Mouse (Mus musculus) heart, postnatal 0 days (tissue): Measurements from ENCODE around the gene Mog. TPM values are rescaled to one million over a fixed set of nuclear protein-coding genes. Genes with fewer than 3 reads are reported as not detected.

Experiments used
- ATAC-seq: fragments of 200-750 bp; cut with Nextera tagmentation; 2 replicates; pipeline ENCODE4 v1.8.0; 2017; ENCODE audit warnings: low read depth, moderate number of reproducible peaks, moderate library complexity; ENCODE audit not compliant: insufficient read depth
- DNase-seq: peaks from one replicate; pipeline ENCODE4 v3.0.0-alpha.2; 2016; ENCODE audit warnings: low spot score
- H3K27ac ChIP-seq: fragments of 300-500 bp; sonication (generic); 2 replicates; pipeline ENCODE4 v1.5.1; 2014; ENCODE audit warnings: low read depth, mild to moderate bottlenecking
- H3K27me3 ChIP-seq: fragments of 300-500 bp; sonication (generic); 2 replicates; pipeline ENCODE4 v1.6.1; 2014; ENCODE audit warnings: low read length, mixed read lengths; ENCODE audit not compliant: control insufficient read depth, insufficient read depth
- H3K36me3 ChIP-seq: fragments of 300-500 bp; sonication (generic); replicated peaks from 2 replicates; pipeline ENCODE4 v1.6.1; 2014; ENCODE audit warnings: low read length, mixed read lengths; ENCODE audit not compliant: control insufficient read depth, insufficient read depth
- H3K4me1 ChIP-seq: fragments of 300-500 bp; sonication (generic); 2 replicates; pipeline ENCODE4 v1.6.1; 2014; ENCODE audit warnings: antibody characterized with exemption; ENCODE audit not compliant: control insufficient read depth, insufficient read depth
- H3K4me2 ChIP-seq: fragments of 300-500 bp; sonication (generic); 2 replicates; pipeline ENCODE4 v1.6.1; 2014; ENCODE audit warnings: low read depth, mild to moderate bottlenecking, low read length, moderate library complexity
- H3K4me3 ChIP-seq: fragments of 300-500 bp; sonication (generic); 2 replicates; pipeline ENCODE4 v1.5.1; 2014; ENCODE audit warnings: low read depth, low read length
- H3K9ac ChIP-seq: fragments of 300-500 bp; sonication (generic); replicated peaks from 2 replicates; pipeline ENCODE4 v1.6.1; 2014; ENCODE audit warnings: low read depth, low read length, mixed read lengths
- H3K9me3 ChIP-seq: fragments of 300-500 bp; sonication (generic); replicated peaks from 2 replicates; pipeline ENCODE4 v1.6.1; 2016; ENCODE audit warnings: low read length; ENCODE audit not compliant: control insufficient read depth
- CTCF ChIP-seq: IDR thresholded peaks from 2 replicates; pipeline ENCODE4 v1.5.1; 2016; ENCODE audit warnings: antibody characterized with exemption, control low read depth, low read depth
- EP300 ChIP-seq: IDR thresholded peaks from 2 replicates; pipeline ENCODE4 v1.6.1; 2016; ENCODE audit warnings: antibody characterized with exemption, low read depth
- WGBS: fragments of 180-500 bp; shearing (Covaris S2); extraction: QIAGEN DNeasy Blood & Tissue Kit; methylation state at CpG from one replicate; pipeline ENCODE4 v1.1.7; 2014; 5-methylcytosine and 5-hydroxymethylcytosine counted together
- polyA plus RNA-seq: library from polyadenylated mRNA; unstranded; fragments of >200 nt; fragmentation: Nextera tagmentation; extraction: Ambion mirVana; gene quantifications from 2 replicates; pipeline ENCODE4 v1.2.1, GENCODE M21; 2015
- total RNA-seq: library from RNA; depleted of rRNA; stranded (reverse); fragments of >200 nt; gene quantifications from 2 replicates; pipeline ENCODE4 v1.2.3, GENCODE M21; 2014; ENCODE audit warnings: low replicate concordance; rRNA removed

Gene Mog
- total RNA-seq (not detected in 2 replicates), polyA plus RNA-seq (not detected in 2 replicates)

DNA sequence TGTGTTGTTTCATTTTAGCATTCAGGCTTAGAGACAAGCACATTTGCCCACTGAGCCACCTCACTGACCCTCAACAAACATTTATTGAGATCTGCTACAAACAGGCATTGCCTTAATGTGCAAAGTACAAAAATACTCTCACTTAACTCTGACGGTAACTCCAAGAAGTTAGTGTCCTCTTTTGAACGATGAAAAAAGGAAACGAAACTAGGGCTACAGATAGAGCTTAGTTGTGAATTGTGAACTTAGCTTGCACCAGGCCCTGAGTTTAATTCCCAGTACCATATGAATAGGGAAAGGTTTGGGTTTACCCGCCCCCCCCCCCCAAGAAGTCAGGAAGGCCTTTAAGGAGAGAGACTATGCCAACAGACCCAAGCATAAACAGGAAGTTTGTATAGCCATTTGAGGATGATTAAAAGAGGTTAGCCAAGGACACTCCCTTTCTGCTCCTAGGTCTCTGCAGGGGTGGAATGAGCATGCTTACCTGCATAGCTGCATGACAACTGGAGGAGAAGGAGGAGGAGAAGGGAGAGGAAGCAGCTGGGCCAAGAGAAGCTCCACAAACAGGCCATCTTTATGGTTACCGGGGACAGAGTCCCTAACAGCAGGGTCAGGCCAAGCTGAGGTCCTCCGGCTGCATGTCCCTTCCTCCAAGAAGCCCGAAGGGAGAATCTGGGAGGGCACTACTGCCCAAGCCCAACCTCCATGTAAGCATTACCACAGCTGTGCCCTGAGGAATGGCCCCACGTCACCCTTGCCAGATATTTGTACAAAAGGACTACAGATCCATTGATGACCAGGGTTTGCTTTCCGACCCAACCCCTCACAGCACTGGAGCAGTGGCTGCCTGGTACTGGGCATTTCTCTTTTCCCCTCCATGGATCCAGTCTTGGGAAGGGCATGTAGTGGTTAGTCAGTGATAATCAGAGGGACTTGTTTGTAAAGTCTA is at the start of gene Mog:
TSS of gene Mog (minus strand) at position 771 of the 949 bp plus-strand sequence.
- 67% methylated on average over 9 of the region's 9 CpGs for WGBS
- DNase-seq (no peak), ATAC-seq (no peak)
- Histone ChIP-seq H3K4me1 (no peaks in the 10 kb centered on the region), H3K9ac (no peak within 1 kb of the TSS), H3K27me3 (no peaks in the 10 kb centered on the region), H3K4me3 (no peak within 1 kb of the TSS), H3K4me2 (no peak within 1 kb of the TSS), H3K27ac (no peak within 1 kb of the TSS), H3K9me3 (no peaks in the 10 kb centered on the region), H3K36me3 (no peaks in the 10 kb centered on the region)
- no peak for TF ChIP-seq EP300

DNA sequence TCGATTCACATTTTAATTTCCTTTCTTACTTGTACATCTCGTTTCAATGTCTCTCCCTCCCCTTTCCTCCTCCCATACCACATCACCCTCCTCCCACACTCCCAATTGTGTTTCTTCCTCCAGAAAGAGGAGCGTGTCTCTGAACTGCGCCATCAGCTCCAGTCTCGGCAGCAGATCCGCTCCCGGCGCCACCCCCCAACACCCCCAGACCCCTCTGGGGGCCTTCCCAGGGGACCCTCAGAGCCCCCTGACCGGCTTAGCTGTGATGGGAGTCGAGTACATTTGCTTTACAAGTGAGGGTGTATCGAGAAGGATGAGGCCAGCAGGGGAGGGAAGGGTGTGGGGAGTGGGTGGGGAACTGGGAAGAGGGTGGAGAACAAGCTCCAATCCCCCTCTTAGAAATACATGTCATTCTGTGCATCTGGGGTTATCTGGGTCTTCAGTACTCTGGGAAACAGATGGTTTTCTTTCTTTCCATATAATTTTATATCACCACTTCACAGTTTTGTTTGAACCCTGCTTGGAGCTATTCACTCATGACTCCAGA is 49.6 kb upstream of the Mog start:
- WGBS = 61% methylated on average over 11 of the region's 11 CpGs
- ATAC-seq (no peak), DNase-seq (no peak)
- Histone ChIP-seq H3K4me3 (no peak overlapping the region), H3K4me1 (no peaks in the 10 kb centered on the region), H3K27ac (no peak overlapping the region), H3K9me3 (no peaks in the 10 kb centered on the region), H3K9ac (no peak overlapping the region), H3K36me3 (peaks cover 46% of the 10 kb centered on the region), H3K27me3 (no peaks in the 10 kb centered on the region), H3K4me2 (no peak overlapping the region)
- TF ChIP-seq CTCF (no peak), EP300 (no peak)

DNA sequence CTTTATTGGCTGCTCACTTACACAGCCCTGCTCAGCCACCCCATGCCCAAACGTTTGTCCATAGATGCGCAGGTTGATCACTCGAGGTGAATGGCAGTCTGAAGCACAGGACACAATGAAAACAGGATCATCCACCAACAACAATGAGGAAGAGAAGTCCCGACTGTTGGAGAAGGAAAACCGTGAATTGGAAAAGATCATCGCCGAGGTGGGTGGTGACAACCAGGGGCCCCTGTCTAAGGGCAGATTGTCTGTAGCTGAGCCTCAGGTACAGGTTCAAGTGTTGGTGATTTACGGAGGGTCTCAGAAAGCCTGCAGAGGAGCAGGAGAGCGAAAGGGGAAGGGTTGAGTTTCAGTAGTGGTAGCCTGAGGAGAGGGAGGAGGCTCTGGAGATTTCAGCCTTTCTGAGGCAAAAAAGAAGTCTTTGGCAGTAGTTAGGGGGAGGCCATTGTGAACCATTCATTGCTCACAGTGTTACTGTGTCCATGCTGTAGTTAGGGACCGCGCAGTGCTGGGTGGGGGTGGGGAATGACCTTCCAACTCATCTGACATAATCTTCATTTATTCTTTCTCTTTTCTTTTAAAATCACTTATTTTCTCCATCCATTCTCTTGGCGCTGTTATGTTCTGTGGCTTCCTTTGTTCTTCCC is 49.0 kb upstream of the Mog start:
- H3K36me3 ChIP-seq = peaks cover 52% of the 10 kb centered on the region
- no peak overlapping the region for H3K4me2 ChIP-seq
- ATAC-seq = no peak

DNA sequence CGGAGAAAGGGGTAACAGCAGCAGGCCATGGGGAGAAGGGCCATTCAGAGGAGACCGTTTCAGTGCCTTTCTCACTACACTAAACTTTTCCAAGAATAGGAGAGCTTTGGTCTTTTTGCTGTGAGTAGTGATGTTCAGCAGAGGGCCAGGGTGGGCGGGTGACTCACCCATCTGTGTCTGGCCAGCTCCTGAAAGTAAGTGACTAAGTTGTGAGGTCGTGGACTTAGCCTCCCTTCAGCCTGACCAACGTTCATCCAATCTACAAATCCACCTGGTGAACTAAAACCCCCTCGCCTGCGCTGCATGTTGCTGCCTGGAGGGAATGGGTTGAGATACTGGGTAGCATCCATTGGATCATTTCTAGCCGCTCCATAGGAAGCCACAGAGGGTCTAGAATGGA is 46.9 kb upstream of the Mog start:
- Histone ChIP-seq H3K27me3 (no peaks in the 10 kb centered on the region), H3K9ac (no peak overlapping the region), H3K36me3 (peaks cover 60% of the 10 kb centered on the region), H3K27ac (no peak overlapping the region), H3K9me3 (no peaks in the 10 kb centered on the region), H3K4me2 (no peak overlapping the region), H3K4me1 (no peaks in the 10 kb centered on the region), H3K4me3 (no peak overlapping the region)
- 74% methylated on average over 8 of the region's 8 CpGs for WGBS
- TF ChIP-seq EP300 (no peak), CTCF (no peak)
- ATAC-seq (no peak), DNase-seq (no peak)

More for the DNA sequence above, 49.0 kb upstream of the Mog start:
- 76% methylated on average over 12 of the region's 12 CpGs for WGBS
- Histone ChIP-seq H3K4me1 (no peaks in the 10 kb centered on the region), H3K27ac (no peak overlapping the region), H3K4me3 (no peak overlapping the region), H3K9me3 (no peaks in the 10 kb centered on the region), H3K27me3 (no peaks in the 10 kb centered on the region), H3K9ac (no peak overlapping the region)
- DNase-seq = no peak
- TF ChIP-seq EP300 = no peak
- TF ChIP-seq CTCF = no peak

DNA sequence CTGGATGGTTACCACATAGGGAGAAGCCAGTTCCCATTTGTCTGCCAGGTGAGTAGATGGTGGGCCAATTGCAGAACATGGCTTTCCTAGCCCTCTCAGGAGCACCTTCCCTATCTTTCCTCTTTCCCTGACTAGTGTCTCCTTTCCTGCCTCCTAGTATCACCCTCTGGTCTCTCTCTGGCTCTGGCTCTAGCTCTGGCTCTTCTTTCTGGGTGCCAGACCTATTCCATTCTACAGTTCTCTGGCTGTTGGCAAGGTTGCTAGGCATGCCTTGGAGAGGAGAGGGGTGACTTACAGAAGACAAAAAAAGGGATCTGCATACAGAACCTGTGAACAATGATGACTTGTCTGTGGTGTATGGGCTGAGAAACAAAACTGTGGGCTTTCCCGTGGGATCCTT is 44.7 kb upstream of the Mog start:
- H3K9ac ChIP-seq = no peak overlapping the region
- H3K4me2 ChIP-seq = no peak overlapping the region
- no peak overlapping the region for H3K27ac ChIP-seq
- WGBS = 90% methylated on average over 1 of the region's 1 CpGs
- no peak overlapping the region for H3K4me3 ChIP-seq
- no peaks in the 10 kb centered on the region for H3K4me1 ChIP-seq
- H3K27me3 ChIP-seq = no peaks in the 10 kb centered on the region
- peaks cover 68% of the 10 kb centered on the region for H3K36me3 ChIP-seq
- TF ChIP-seq EP300 (no peak), CTCF (no peak)
- DNase-seq (no peak), ATAC-seq (no peak)
- H3K9me3 ChIP-seq = no peaks in the 10 kb centered on the region
